ENCODE assay signal across 8 mouse cellular contexts in the genomic region with DNA sequence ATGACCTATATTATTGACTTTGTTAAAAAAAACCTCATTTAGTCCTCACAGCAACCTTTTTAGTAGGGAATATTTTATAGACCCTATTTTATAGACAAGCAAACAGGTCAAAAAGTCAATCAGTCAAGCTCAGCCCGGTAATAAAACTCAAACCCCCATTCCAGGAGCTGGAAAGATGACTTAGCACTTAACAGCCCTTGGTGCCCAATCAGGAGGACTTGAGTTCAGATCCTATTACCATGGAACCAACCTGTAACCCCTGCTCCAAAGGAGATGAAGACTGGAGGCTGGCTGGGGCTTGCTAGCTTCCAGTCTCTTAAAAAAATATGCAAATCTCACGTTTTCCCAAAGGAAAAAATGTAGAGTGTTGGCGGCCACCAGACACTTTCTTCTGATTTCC. TPM values are rescaled to one million over a fixed set of nuclear protein-coding genes. Genes with fewer than 3 reads are reported as not detected.
DNase-seq lines count a peak whose midpoint lies in the region; ATAC-seq and TF ChIP-seq lines count a peak whose summit lies in the region.

No protein-coding gene starts in this region.

- H3K9me3 ChIP-seq in heart, embryonic 14.5 days (ENCODE audit: control insufficient read depth, low read length), result no peaks in the 10 kb centered on the region
- H3K9me3 ChIP-seq in hindbrain, embryonic 12.5 days (replicated peaks), result no peaks in the 10 kb centered on the region
- H3K9me3 ChIP-seq in midbrain, embryonic 11.5 days (ENCODE audit: control insufficient read depth, low read length), result no peaks in the 10 kb centered on the region

- TF ChIP-seq POLR2A in bone marrow macrophage, adult 2 months (IDR thresholded peaks at IDR 0.05; ENCODE audit: borderline replicate concordance, low read depth, low read length), result no peak

- H3K27ac ChIP-seq in heart, embryonic 14.5 days (replicated peaks in 1 of 2; ENCODE audit: control insufficient read depth in 1 of 2, insufficient read depth in 1 of 2, low read depth in 2 of 2, low read length in 2 of 2), result no peak overlapping the region
- no peak overlapping the region for H3K27ac ChIP-seq in bone marrow macrophage, adult 2 months (ENCODE audit: insufficient read depth, low read depth, low read length)
- no peak overlapping the region for H3K27ac ChIP-seq in hindbrain, embryonic 12.5 days
- no peak overlapping the region for H3K27ac ChIP-seq in midbrain, embryonic 11.5 days (ENCODE audit: low read depth, low read length)

- TF ChIP-seq CTCF in bone marrow macrophage, adult 2 months (IDR thresholded peaks at IDR 0.05; ENCODE audit: low read depth, low read length), result no peak

- peaks cover 2 to 13% of the 10 kb centered on the region in 2 experiments; a peak in 3 of 4 replicates for H3K4me1 ChIP-seq in heart, embryonic 14.5 days (ENCODE audit: control insufficient read depth in 2 of 2, insufficient read depth in 2 of 2, low read length in 2 of 2)
- peaks cover 6% of the 10 kb centered on the region for H3K4me1 ChIP-seq in bone marrow macrophage, adult 2 months (ENCODE audit: control insufficient read depth, insufficient read depth, low read length)
- peaks cover 8% of the 10 kb centered on the region for H3K4me1 ChIP-seq in hindbrain, embryonic 12.5 days
- H3K4me1 ChIP-seq in midbrain, embryonic 11.5 days (ENCODE audit: control insufficient read depth, insufficient read depth, low read length), result peaks cover 8% of the 10 kb centered on the region

- no peak for DNase-seq in heart, adult 8-10 months (ENCODE audit: low spot score)
- no peak for DNase-seq in midbrain, embryonic 11.5 days (ENCODE audit: low spot score, missing footprints)
- no peak for DNase-seq in urinary bladder, postnatal 14 days (ENCODE audit: low spot score)
- DNase-seq in spleen, postnatal 4 days (ENCODE audit: low spot score in 2 of 2), result no peak

- peak overlapping the region; percentile 86 for H3K4me2 ChIP-seq in heart, embryonic 14.5 days (ENCODE audit: low read length)
- H3K4me2 ChIP-seq in hindbrain, embryonic 12.5 days (replicated peaks), result peak overlapping the region; percentile 83
- H3K4me2 ChIP-seq in midbrain, embryonic 11.5 days, result peak overlapping the region; percentile 86

- no peaks in the 10 kb centered on the region for H3K27me3 ChIP-seq in heart, embryonic 14.5 days (ENCODE audit: control insufficient read depth, insufficient read depth, low read length)
- no peaks in the 10 kb centered on the region for H3K27me3 ChIP-seq in hindbrain, embryonic 12.5 days
- no peaks in the 10 kb centered on the region for H3K27me3 ChIP-seq in midbrain, embryonic 11.5 days (ENCODE audit: control insufficient read depth, insufficient read depth, low read length)

- peak overlapping the region; percentile 2 to 97; a peak in 3 of 4 replicates for H3K4me3 ChIP-seq in heart, embryonic 14.5 days (ENCODE audit: control insufficient read depth in 1 of 2, insufficient read depth in 1 of 2, low read depth in 1 of 2, low read length in 2 of 2)
- peak overlapping the region; percentile 14; the same call in 1 of the 2 replicates for H3K4me3 ChIP-seq in bone marrow macrophage, adult 2 months (ENCODE audit: insufficient read depth, low read length)
- peak overlapping the region; percentile 14; the same call in 1 of the 2 replicates for H3K4me3 ChIP-seq in hindbrain, embryonic 12.5 days
- H3K4me3 ChIP-seq in midbrain, embryonic 11.5 days (ENCODE audit: low read depth, low read length), result peak overlapping the region; percentile 23

- ATAC-seq in heart, embryonic 14.5 days (ENCODE audit: insufficient number of reproducible peaks, insufficient read depth, low FRiP score, low read depth), result no peak
- no peak for ATAC-seq in hindbrain, embryonic 12.5 days (ENCODE audit: low FRiP score)
- no peak for ATAC-seq in midbrain, embryonic 11.5 days (ENCODE audit: low FRiP score)
- ATAC-seq in granulocyte monocyte progenitor cell, adult 5-6 weeks (replicated peaks; ENCODE audit: poor library complexity, severe bottlenecking), result no peak

- WGBS in heart, embryonic 14.5 days, result 48% methylated on average over 3 of the region's 3 CpGs
- WGBS in hindbrain, embryonic 12.5 days, result 56% methylated on average over 3 of the region's 3 CpGs
- 69% methylated on average over 3 of the region's 3 CpGs for WGBS in midbrain, embryonic 11.5 days

- H3K36me3 ChIP-seq in heart, embryonic 14.5 days (ENCODE audit: control insufficient read depth, insufficient read depth, low read length), result peaks cover 4% of the 10 kb centered on the region; the same call in 1 of the 2 replicates
- peaks cover 5% of the 10 kb centered on the region; the same call in 1 of the 2 replicates for H3K36me3 ChIP-seq in hindbrain, embryonic 12.5 days
- no peaks in the 10 kb centered on the region for H3K36me3 ChIP-seq in midbrain, embryonic 11.5 days (ENCODE audit: control insufficient read depth, insufficient read depth, low read length)

- H3K9ac ChIP-seq in heart, embryonic 14.5 days (ENCODE audit: low read length), result peak overlapping the region; percentile 16; the same call in 1 of the 2 replicates
- H3K9ac ChIP-seq in hindbrain, embryonic 12.5 days, result no peak overlapping the region
- H3K9ac ChIP-seq in midbrain, embryonic 11.5 days (ENCODE audit: low read length), result no peak overlapping the region

RNA-seq across cellular contexts. Expression of a gene that starts 1.8 kb away (rescaled TPM):
- polyA plus RNA-seq in heart, embryonic 14.5 days (2014; fragmentation: Nextera tagmentation; extraction: Ambion mirVana), result 5.1 and 6.0 TPM in 2 replicates
- total RNA-seq in heart, adult 8-10 months (2022), result 10 to 100 TPM; 10.3 to 15.2 (median 12.9) TPM
- polyA plus RNA-seq in bone marrow macrophage, adult 2 months (2012; ENCODE audit: insufficient read depth, insufficient read length, missing spikeins), result 14.3 and 16.7 TPM in 2 replicates
- 8.3 and 8.8 TPM in 2 replicates for polyA plus RNA-seq in hindbrain, embryonic 12.5 days (2016; fragmentation: Nextera tagmentation; extraction: Ambion mirVana)
- 7.7 and 8.0 TPM in 2 replicates for polyA plus RNA-seq in midbrain, embryonic 11.5 days (2014; fragmentation: Nextera tagmentation; extraction: Ambion mirVana)
- total RNA-seq in granulocyte monocyte progenitor cell, adult 5-6 weeks (2014; fragmentation: Nextera tagmentation), result 20.2 and 22.3 TPM in 2 replicates
- total RNA-seq in granulocyte monocyte progenitor cell, adult 5-6 weeks (2017), result 9.6 and 13.0 TPM in 2 replicates

RNA-seq across cellular contexts. Expression of a gene that starts 8.8 kb away (rescaled TPM):
- polyA plus RNA-seq in heart, embryonic 14.5 days (2014; fragmentation: Nextera tagmentation; extraction: Ambion mirVana), result 18.2 and 19.2 TPM in 2 replicates
- total RNA-seq in heart, adult 8-10 months (2022), result 10 to 100 TPM; 12.7 to 15.3 (median 14.1) TPM
- 7.6 and 8.6 TPM in 2 replicates for polyA plus RNA-seq in bone marrow macrophage, adult 2 months (2012; ENCODE audit: insufficient read depth, insufficient read length, missing spikeins)
- polyA plus RNA-seq in hindbrain, embryonic 12.5 days (2016; fragmentation: Nextera tagmentation; extraction: Ambion mirVana), result 41.8 and 45.9 TPM in 2 replicates
- polyA plus RNA-seq in midbrain, embryonic 11.5 days (2014; fragmentation: Nextera tagmentation; extraction: Ambion mirVana), result 47.8 and 49.2 TPM in 2 replicates
- total RNA-seq in granulocyte monocyte progenitor cell, adult 5-6 weeks (2014; fragmentation: Nextera tagmentation), result 8.8 and 13.2 TPM in 2 replicates
- total RNA-seq in granulocyte monocyte progenitor cell, adult 5-6 weeks (2017), result 19.2 and 27.7 TPM in 2 replicates
